Mouse (Mus musculus) olfactory bulb, adult 2 months (tissue): ENCODE results near the gene Nabp2.

Experiments
- CTCF ChIP-seq: fragments of 200-500 bp; IDR thresholded peaks from 2 replicates; pipeline ENCODE4 v1.5.1; 2012; ENCODE audit warnings: low read depth, mild to moderate bottlenecking, low read length, moderate library complexity; ENCODE audit not compliant: insufficient read depth
- POLR2A ChIP-seq: fragments of 200-500 bp; IDR thresholded peaks from 2 replicates; pipeline ENCODE4 v1.6.1; 2012; ENCODE audit warnings: mild to moderate bottlenecking, low read depth, low read length, moderate library complexity; ENCODE audit not compliant: insufficient read depth

- no peak for TF ChIP-seq CTCF
- no peak for TF ChIP-seq POLR2A
Measured at GRCm38 (mm10) chr10:128372142-128372541, 39.1 kb downstream of the Nabp2 start.
